Mouse (Mus musculus): ENCODE results near the gene Mrps5. TPM values are rescaled to one million over a fixed set of nuclear protein-coding genes. Genes with fewer than 3 reads are reported as not detected.

Gene Mrps5
- total RNA-seq, 2 experiments from 2014 or later: 69.9 to 91.1 TPM

Other genes with a start within 250 kb of the Mrps5 start
- not detected for gene Astl, start 248.6 kb upstream of the Mrps5 start, total RNA-seq (2021)
- gene Adra2b, start 224.0 kb upstream of the Mrps5 start, total RNA-seq (2021): under 1 TPM; 0.23 to 0.29 TPM
- gene Gpat2, start 162.0 kb upstream of the Mrps5 start, total RNA-seq (2021): not detected
- 10 to 100 TPM; 11.5 to 17.6 TPM for gene Fahd2a, start 142.7 kb upstream of the Mrps5 start, total RNA-seq (2021)
- gene Kcnip3, start 65.1 kb upstream of the Mrps5 start, total RNA-seq (2021): 10 to 100 TPM; 53.9 to 57.9 TPM
- gene Prom2, start 45.8 kb upstream of the Mrps5 start, total RNA-seq (2021): under 1 TPM; 0.07 to 0.14 TPM
- gene Zfp661, start 128 bp upstream of the Mrps5 start, total RNA-seq (2021): 1 to 10 TPM; 8.4 to 9.7 TPM
- 1 to 10 TPM; 3.0 to 3.1 TPM for gene Mal, start 69.5 kb downstream of the Mrps5 start, total RNA-seq (2021)
- under 1 TPM; 0.53 to 0.54 TPM for gene Mall, start 142.7 kb downstream of the Mrps5 start, total RNA-seq (2021)
- 10 to 100 TPM; 16.6 to 19.5 TPM for gene Nphp1, start 201.7 kb downstream of the Mrps5 start, total RNA-seq (2021)
- 10 to 100 TPM; 42.6 to 46.0 TPM for gene Mtln, start 205.3 kb downstream of the Mrps5 start, total RNA-seq (2021)
- gene Bub1, start 244.6 kb downstream of the Mrps5 start, total RNA-seq (2021): 1 to 10 TPM; 1.5 to 2.5 TPM

All from layer of hippocampus, postnatal 10 days (tissue).